Mouse (Mus musculus): Measurements from ENCODE around the gene Kif26b. TPM values are rescaled to one million over a fixed set of nuclear protein-coding genes. Genes with fewer than 3 reads are reported as not detected.

Kif26b gene
- polyA plus RNA-seq, 1 experiment = 0.25 TPM

DNA sequence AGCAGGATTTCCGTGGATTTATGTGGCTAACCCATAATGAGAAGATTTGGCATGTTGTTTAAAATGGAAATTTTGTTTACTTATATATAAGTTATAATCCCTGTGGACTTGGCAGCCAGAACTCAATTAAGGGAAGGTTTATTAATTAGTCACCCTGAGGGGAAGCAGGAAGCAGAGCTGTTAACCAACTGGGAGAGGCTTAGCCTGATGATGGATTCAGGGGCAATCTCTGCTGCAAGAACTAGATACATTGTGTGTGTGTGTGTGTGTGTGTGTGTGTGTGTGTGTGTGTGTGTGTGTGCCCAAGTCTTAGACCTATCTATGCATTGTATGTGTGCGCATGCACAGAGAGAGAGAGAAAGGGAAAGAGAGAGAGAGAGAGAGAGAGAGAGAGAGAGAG is 348.0 kb downstream of the Kif26b start:
- TF ChIP-seq POLR2A (IDR thresholded peaks at IDR 0.05; ENCODE audit: control insufficient read depth, low read depth, low read length) (no peak), CTCF (IDR thresholded peaks at IDR 0.05; ENCODE audit: control insufficient read depth, insufficient read depth, insufficient replicate concordance, low read depth, low read length) (no peak)
- no peaks in the 10 kb centered on the region for H3K4me1 ChIP-seq (ENCODE audit: control insufficient read depth, insufficient read depth, low read length)
- no peaks in the 10 kb centered on the region for H3K36me3 ChIP-seq (ENCODE audit: control insufficient read depth, insufficient read depth, low read length)
- no peak overlapping the region for H3K27ac ChIP-seq (ENCODE audit: control insufficient read depth, insufficient read depth, low read depth, low read length)
- no peaks in the 10 kb centered on the region for H3K27me3 ChIP-seq (ENCODE audit: control insufficient read depth, insufficient read depth, low read length)
- H3K4me3 ChIP-seq (ENCODE audit: control insufficient read depth, low read depth, low read length) = no peak overlapping the region

DNA sequence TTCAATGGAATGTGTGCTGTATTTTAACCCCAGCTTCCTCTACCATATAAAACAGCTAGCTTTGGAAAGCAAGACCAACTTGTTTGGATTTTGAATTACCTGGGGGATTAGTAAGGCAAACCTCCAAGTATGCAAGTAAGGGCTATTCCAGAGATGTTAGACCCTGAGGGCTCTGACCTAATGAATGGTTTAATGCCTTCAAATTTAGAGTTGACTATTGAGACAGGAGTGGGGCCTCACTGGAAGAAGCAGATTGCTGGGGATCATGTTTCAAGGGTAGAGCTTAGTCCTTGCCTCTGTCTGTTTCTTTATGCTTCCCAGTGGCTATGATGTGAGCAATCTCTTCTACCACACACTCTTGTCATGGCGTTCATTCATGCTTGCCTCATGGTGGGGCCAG is 349.8 kb downstream of the Kif26b start:
- no peaks in the 10 kb centered on the region for H3K27me3 ChIP-seq (ENCODE audit: control insufficient read depth, insufficient read depth, low read length)
- TF ChIP-seq CTCF (IDR thresholded peaks at IDR 0.05; ENCODE audit: control insufficient read depth, insufficient read depth, insufficient replicate concordance, low read depth, low read length) (no peak), POLR2A (IDR thresholded peaks at IDR 0.05; ENCODE audit: control insufficient read depth, low read depth, low read length) (no peak)
- H3K4me3 ChIP-seq (ENCODE audit: control insufficient read depth, low read depth, low read length) = no peak overlapping the region
- no peak overlapping the region for H3K27ac ChIP-seq (ENCODE audit: control insufficient read depth, insufficient read depth, low read depth, low read length)
- H3K4me1 ChIP-seq (ENCODE audit: control insufficient read depth, insufficient read depth, low read length) = no peaks in the 10 kb centered on the region
- H3K36me3 ChIP-seq (ENCODE audit: control insufficient read depth, insufficient read depth, low read length) = no peaks in the 10 kb centered on the region

DNA sequence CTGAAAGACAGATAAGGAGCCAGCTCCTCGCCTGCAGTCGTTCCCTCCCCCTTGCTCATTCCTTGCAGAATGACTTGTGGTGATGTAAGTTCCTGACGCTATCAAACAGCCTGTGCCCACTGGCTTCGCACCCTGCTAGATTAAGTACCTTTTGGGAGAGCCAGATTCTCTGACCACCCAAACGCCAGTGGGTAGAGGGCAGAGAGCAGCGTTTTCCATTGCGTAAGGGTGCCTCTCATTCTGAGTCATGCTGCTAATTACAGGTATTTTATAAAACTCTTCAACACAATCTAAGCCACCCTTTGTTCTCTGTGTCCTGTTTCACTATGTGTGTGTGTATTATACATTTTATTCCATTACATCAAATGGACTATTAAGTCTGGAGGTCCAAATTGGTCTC is 352.0 kb downstream of the Kif26b start:
- TF ChIP-seq CTCF (IDR thresholded peaks at IDR 0.05; ENCODE audit: control insufficient read depth, insufficient read depth, insufficient replicate concordance, low read depth, low read length) = no peak
- TF ChIP-seq POLR2A (IDR thresholded peaks at IDR 0.05; ENCODE audit: control insufficient read depth, low read depth, low read length) = no peak

DNA sequence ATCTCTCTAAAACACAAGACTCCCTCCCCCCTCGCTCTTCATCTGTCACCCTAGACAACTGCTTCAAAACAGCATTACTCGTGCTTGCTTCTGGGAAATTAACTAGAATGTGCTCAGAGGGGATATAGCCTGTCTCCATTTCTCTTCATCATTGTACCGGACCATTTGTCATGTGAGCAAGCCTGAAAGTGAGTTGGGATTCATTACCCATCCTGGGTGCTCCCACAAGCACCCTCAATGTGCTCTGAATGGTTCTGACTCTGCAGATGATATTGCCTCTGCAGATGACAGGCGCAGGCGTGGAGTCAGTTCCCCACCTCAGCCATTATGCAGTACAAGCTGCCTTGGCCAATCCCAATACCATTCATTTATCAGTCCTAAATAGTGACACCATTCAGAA is 357.7 kb downstream of the Kif26b start:
- Histone ChIP-seq H3K27me3 (ENCODE audit: control insufficient read depth, insufficient read depth, low read length) (no peaks in the 10 kb centered on the region), H3K36me3 (ENCODE audit: control insufficient read depth, insufficient read depth, low read length) (no peaks in the 10 kb centered on the region), H3K4me1 (ENCODE audit: control insufficient read depth, insufficient read depth, low read length) (no peaks in the 10 kb centered on the region), H3K4me3 (ENCODE audit: control insufficient read depth, low read depth, low read length) (no peak overlapping the region), H3K27ac (ENCODE audit: control insufficient read depth, insufficient read depth, low read depth, low read length) (no peak overlapping the region)
- TF ChIP-seq POLR2A (IDR thresholded peaks at IDR 0.05; ENCODE audit: control insufficient read depth, low read depth, low read length) (no peak), CTCF (IDR thresholded peaks at IDR 0.05; ENCODE audit: control insufficient read depth, insufficient read depth, insufficient replicate concordance, low read depth, low read length) (no peak)

More for the DNA sequence above, 352.0 kb downstream of the Kif26b start:
- Histone ChIP-seq H3K4me1 (ENCODE audit: control insufficient read depth, insufficient read depth, low read length) (no peaks in the 10 kb centered on the region), H3K36me3 (ENCODE audit: control insufficient read depth, insufficient read depth, low read length) (no peaks in the 10 kb centered on the region), H3K27ac (ENCODE audit: control insufficient read depth, insufficient read depth, low read depth, low read length) (no peak overlapping the region), H3K4me3 (ENCODE audit: control insufficient read depth, low read depth, low read length) (no peak overlapping the region), H3K27me3 (ENCODE audit: control insufficient read depth, insufficient read depth, low read length) (no peaks in the 10 kb centered on the region)

DNA sequence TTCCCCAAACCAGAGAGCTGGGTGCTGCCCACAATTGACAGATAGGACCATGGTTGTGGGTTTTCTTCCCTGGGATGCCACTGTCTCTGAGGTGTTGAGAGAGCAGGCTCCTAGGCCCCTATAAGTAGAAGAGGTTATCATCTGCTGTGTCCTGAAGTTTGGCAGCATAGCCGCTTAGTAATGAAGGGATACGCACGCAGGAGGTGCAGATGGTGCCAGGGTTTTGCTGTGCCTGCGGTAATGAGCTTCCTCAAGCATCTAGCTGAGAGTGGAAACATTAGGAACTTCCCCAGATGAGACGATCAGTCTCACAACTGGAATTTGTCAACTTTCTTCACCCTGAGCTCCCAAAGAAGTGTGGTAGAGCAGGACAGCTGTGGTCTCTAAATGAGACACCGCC is 363.5 kb downstream of the Kif26b start:
- no peaks in the 10 kb centered on the region for H3K4me1 ChIP-seq (ENCODE audit: control insufficient read depth, insufficient read depth, low read length)
- H3K36me3 ChIP-seq (ENCODE audit: control insufficient read depth, insufficient read depth, low read length) = no peaks in the 10 kb centered on the region
- no peak overlapping the region for H3K4me3 ChIP-seq (ENCODE audit: control insufficient read depth, low read depth, low read length)
- no peak overlapping the region for H3K27ac ChIP-seq (ENCODE audit: control insufficient read depth, insufficient read depth, low read depth, low read length)
- H3K27me3 ChIP-seq (ENCODE audit: control insufficient read depth, insufficient read depth, low read length) = no peaks in the 10 kb centered on the region
- TF ChIP-seq CTCF (IDR thresholded peaks at IDR 0.05; ENCODE audit: control insufficient read depth, insufficient read depth, insufficient replicate concordance, low read depth, low read length) (no peak), POLR2A (IDR thresholded peaks at IDR 0.05; ENCODE audit: control insufficient read depth, low read depth, low read length) (no peak)

DNA sequence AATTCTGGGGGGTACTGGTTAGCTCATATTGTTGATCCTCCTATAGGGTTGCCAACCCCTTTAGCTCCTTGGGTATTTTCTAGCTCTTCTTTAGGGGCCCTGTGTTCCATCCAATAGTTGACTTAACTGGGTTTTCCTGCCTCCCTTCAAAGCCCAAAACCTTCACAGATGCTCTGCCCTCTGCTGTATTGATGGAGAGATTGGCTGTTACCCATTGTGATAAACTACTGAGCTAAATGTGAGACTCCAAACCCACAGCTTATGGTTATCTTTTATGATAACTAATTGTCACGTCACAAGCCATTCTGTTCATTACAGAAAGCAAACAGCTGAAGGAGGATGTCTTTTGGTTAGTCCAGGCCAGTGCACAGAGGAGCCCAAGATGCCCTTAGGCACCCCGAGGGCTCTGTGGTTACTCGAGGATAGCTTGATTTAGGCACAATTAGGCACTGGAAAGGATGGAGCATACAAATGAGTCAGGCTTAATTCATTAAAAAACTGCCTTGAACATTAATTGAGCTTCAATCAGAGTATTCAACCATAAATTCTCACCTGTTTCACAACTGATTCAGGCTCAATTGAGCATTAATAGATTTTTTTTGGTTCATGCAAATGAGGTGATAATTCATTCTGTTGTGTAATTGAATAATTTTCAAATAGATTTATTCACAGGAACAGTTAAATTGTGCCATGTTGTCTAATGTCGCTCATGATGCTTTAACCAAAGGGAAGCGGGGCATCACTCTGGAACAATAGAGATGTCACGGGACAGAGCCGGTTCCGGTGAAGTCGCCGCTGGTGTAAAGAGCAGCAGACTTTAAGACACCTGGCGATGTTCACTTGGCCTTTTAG is 364.5 kb downstream of the Kif26b start:
- H3K27me3 ChIP-seq (ENCODE audit: control insufficient read depth, insufficient read depth, low read length) = no peaks in the 10 kb centered on the region
- H3K4me3 ChIP-seq (ENCODE audit: control insufficient read depth, low read depth, low read length) = no peak overlapping the region
- H3K36me3 ChIP-seq (ENCODE audit: control insufficient read depth, insufficient read depth, low read length) = no peaks in the 10 kb centered on the region
- no peaks in the 10 kb centered on the region for H3K4me1 ChIP-seq (ENCODE audit: control insufficient read depth, insufficient read depth, low read length)
- H3K27ac ChIP-seq (ENCODE audit: control insufficient read depth, insufficient read depth, low read depth, low read length) = no peak overlapping the region
- TF ChIP-seq POLR2A (IDR thresholded peaks at IDR 0.05; ENCODE audit: control insufficient read depth, low read depth, low read length) (no peak), CTCF (IDR thresholded peaks at IDR 0.05; ENCODE audit: control insufficient read depth, insufficient read depth, insufficient replicate concordance, low read depth, low read length) (no peak)

DNA sequence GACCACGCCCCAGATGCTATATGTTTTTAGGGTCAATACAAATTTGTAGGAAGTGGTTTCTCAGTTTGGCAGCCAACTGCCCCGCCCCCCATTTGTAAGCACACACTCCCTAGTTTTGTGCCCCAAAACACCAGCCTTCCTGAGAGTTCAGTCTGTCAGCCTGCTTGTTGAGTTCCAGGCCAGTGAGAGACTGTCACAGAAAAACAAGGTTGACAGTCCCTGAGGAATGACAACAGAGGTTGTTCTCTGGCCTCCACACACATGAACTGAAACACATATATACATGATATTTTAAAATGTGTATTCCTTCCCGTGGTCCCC is 365.1 kb downstream of the Kif26b start:
- Histone ChIP-seq H3K36me3 (ENCODE audit: control insufficient read depth, insufficient read depth, low read length) (no peaks in the 10 kb centered on the region), H3K27me3 (ENCODE audit: control insufficient read depth, insufficient read depth, low read length) (no peaks in the 10 kb centered on the region), H3K4me3 (ENCODE audit: control insufficient read depth, low read depth, low read length) (no peak overlapping the region), H3K4me1 (ENCODE audit: control insufficient read depth, insufficient read depth, low read length) (no peaks in the 10 kb centered on the region), H3K27ac (ENCODE audit: control insufficient read depth, insufficient read depth, low read depth, low read length) (no peak overlapping the region)
- TF ChIP-seq POLR2A (IDR thresholded peaks at IDR 0.05; ENCODE audit: control insufficient read depth, low read depth, low read length) = no peak
- TF ChIP-seq CTCF (IDR thresholded peaks at IDR 0.05; ENCODE audit: control insufficient read depth, insufficient read depth, insufficient replicate concordance, low read depth, low read length) = no peak

Measured in testis, adult 2 months (tissue).